Mouse (Mus musculus): ENCODE results near the gene Pgm5.

Pgm5 gene

DNA sequence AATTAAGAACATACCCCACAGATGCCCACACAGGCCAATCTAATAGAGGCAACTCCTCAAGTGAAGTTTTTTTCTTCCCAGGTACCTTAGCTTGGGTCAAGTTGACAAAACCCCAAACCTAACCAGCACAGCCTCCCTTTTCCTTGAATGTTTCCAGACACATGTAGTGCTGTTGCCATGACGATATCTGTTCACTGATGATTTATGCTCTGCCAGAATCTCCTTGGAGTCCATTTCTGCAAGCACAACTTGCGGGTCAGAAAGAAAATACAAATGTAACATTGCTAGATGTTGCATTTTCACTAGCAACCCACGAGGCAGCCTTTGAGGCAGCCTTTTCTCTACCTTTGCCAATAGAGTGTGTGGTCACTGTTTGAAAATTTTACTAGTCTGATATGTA is 194.1 kb downstream of the Pgm5 start:
- no peak for DNase-seq (ENCODE audit: low spot score in 2 of 2)

- no peak for DNase-seq (ENCODE audit: low spot score in 2 of 2)
Measured at GRCm38 (mm10) chr19:24665771-24666170, 195.9 kb downstream of the Pgm5 start.

GRCm38 (mm10) chr19:24662346-24662745 is 199.3 kb downstream of the Pgm5 start:
- DNase-seq (ENCODE audit: low spot score in 2 of 2): no peak

GRCm38 (mm10) chr19:24656981-24657380 is 204.7 kb downstream of the Pgm5 start:
- DNase-seq (ENCODE audit: low spot score in 2 of 2): no peak

DNA sequence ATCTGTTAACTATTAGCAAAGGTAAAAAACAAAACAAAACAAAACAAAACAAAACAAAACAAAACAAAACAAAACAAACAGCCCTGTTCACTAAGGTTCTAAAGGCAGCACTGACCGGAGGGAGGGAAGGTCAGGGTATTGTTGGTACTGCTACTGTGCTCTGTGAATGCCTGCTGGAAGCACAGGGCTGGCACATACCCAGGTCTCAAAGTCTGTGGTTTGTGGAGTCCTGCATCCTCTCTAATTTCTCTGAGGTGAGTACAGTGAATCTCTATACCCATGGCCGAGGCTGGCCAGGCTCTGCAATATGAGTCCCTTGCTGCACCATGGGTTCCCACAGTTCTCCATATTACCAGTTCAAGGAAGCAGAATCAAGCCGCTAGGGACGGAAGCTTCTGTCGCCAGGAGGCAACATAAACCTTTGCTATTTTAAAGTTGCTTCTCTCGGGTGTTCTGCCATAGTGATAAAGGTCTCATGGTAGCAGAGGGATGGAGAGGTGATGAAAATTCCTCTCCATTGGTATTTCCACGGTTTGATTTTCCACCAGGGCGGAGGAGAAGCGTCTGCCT is 208.3 kb downstream of the Pgm5 start:
- DNase-seq (ENCODE audit: low spot score in 2 of 2): no peak

GRCm38 (mm10) chr19:24652342-24653019 is 209.2 kb downstream of the Pgm5 start:
- DNase-seq (ENCODE audit: low spot score in 2 of 2): no peak

DNA sequence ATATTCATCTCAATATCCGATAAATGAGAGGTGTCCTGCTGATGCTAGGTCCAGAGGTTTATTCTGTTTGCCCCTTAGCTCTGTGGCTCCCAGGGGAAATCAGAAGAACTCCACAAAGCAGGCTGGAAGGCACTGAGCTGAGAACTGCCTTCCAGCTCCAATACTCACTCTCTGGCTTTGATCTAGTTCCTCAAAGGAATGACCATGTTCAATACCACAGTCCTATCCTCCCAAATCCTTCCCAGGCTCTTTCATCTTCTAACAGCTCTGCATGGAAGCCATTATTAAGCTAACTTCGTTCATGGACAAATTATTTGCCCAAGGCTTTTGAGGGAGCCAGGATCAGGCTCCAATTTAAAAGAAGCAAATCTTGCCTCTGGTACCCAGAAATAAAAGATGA is 210.1 kb downstream of the Pgm5 start:
- no peak for DNase-seq (ENCODE audit: low spot score in 2 of 2)

- DNase-seq (ENCODE audit: low spot score in 2 of 2): no peak
Measured at GRCm38 (mm10) chr19:24650428-24650827, 211.2 kb downstream of the Pgm5 start.

GRCm38 (mm10) chr19:24648016-24648415 is 213.6 kb downstream of the Pgm5 start:
- DNase-seq (ENCODE audit: low spot score in 2 of 2): no peak

DNA sequence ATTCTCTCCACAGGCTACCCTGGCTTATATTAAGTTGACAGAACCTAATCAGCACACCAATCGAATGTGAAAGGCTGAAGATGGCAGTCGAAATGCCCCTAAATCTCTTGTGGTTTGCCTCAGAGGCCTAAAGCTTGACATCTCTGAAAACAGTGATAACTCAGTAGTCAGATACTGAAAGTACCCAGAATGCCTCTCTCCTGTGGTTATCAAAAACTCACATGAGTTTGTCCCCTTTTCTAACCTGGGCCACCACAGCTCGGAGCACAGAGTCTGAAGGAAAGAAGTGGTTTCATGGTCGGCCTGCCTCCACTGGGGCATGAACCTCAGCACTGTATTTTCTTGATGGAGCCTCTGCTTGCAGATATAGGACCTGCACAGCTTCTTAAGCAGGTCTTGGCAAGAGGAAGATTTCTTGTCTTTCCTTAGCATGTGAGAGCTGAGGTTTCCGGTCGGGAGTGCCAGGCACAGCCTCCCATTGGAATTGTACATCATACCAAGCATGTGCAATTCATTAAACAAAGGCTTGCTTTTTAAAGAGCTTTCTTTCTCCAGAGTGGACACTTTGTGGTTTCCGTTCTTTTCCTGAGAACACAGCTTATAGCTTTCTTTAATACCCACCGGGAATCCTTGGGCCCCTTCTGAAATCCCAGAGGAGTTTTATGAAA is 215.4 kb downstream of the Pgm5 start:
- no peak for DNase-seq (ENCODE audit: low spot score in 2 of 2)

GRCm38 (mm10) chr19:24644971-24645370 is 216.7 kb downstream of the Pgm5 start:
- no peak for DNase-seq (ENCODE audit: low spot score in 2 of 2)

DNA sequence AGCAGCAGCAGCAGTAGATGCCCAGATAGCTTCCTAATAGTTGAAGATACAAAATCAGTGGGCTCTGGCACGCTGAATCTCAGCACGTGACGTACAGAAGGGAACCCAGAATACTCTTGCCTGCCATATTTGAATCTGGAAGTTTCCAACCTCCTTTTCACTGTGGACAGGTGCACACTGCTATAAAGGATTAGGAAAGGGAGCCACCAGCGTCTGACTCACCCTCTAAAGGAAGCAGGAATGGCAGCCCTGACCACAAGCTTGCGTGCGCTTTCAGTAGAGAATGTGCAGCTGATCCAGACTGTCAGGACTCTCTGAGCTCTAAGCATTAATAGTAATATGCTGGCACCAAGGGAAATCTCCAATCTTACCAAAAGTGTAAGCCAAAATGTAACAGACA is 220.7 kb downstream of the Pgm5 start:
- DNase-seq (ENCODE audit: low spot score in 2 of 2): no peak

DNA sequence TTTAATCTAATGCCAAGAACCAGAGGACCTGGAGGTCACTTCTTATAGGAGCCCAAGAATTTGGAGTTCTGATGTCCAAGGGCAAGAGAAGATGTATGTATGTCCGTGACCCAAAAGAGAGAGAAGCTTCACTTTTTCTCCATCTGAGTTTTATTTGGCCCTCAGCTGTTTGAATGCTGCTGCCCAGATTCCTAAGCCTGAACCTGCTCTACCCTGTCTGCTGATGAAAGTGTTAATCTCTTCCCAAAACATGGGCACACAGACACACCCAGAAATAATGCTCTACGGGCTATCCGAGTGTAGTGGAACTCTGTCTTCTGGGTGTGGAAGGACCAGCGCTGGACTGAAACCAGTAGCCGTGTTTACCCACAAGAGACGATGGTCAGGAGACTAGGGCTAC is 223.7 kb downstream of the Pgm5 start:
- no peak for DNase-seq (ENCODE audit: low spot score in 2 of 2)

DNA sequence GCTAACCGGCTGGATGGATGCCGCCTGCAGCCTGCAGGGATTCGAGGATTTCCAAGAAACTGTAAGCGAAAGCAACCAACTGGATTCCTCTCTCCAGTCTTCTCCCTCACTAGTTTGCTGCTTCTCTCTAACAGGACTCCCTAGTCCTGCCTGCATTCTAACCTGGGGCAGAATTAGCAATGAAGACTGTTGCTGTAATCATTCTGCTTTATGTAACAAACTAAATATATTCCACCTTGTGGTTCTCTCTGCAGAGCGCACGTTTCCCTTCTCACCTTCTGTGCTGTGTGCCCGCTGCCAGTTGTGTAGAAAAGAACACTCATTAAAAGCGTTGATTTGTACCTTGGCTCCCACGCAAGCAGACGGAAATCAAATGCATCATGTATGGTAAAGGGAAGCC is 225.0 kb downstream of the Pgm5 start:
- no peak for DNase-seq (ENCODE audit: low spot score in 2 of 2)

- peak; percentile 47 for DNase-seq (ENCODE audit: low spot score in 2 of 2)
Measured at GRCm38 (mm10) chr19:24634602-24635001, 227.1 kb downstream of the Pgm5 start.

Measured in urinary bladder, postnatal 36 days (tissue).